Mouse (Mus musculus) left cerebral cortex, postnatal 4 days (tissue): ENCODE data around the gene Mga. TPM values are rescaled to one million over a fixed set of nuclear protein-coding genes. Genes with fewer than 3 reads are reported as not detected.
A peak's percentile ranks its signal among the peaks of the same experiment; 100 is the strongest.

ENCODE experiments used
- DNase-seq: peaks from one replicate; pipeline ENCODE4 v3.0.0-alpha.2; 2022
- intact Hi-C: fragments of 180-260 bp; cut with DNase I; formaldehyde crosslinking; loops from one replicate; pipeline ENCODE4 v1.15.1; 2025
- total RNA-seq, 2 experiments: library from RNA; stranded (reverse); gene quantifications; 2 replicates each; pipeline ENCODE4 v1.2.3; 2021

The Mga gene
- 10 to 100 TPM; 74.8 to 75.1 TPM for total RNA-seq

GRCm38 (mm10) chr2:119897090-119897732 is at the start of gene Mga:
Gene Mga, plus strand, starts transcription at chr2:119897228.
- peak; percentile 97 for DNase-seq
- intact Hi-C loops: no loop called here

GRCm38 (mm10) chr2:119853811-119854210 is 43.2 kb upstream of the Mga start:
- intact Hi-C loops: no loop called here
- DNase-seq: no peak

- intact Hi-C loops: no loop called here
- DNase-seq: no peak
Measured at GRCm38 (mm10) chr2:119855310-119855850, 41.6 kb upstream of the Mga start.

GRCm38 (mm10) chr2:119857341-119857740 is 39.7 kb upstream of the Mga start:
- no peak for DNase-seq
- intact Hi-C loops: no loop called here

- no peak for DNase-seq
Measured at GRCm38 (mm10) chr2:119864484-119864883, 32.5 kb upstream of the Mga start.

GRCm38 (mm10) chr2:119872371-119873104 is 24.5 kb upstream of the Mga start:
- DNase-seq: peak; percentile 88
- intact Hi-C loops: no loop called here

More at GRCm38 (mm10) chr2:119864484-119864883, 32.5 kb upstream of the Mga start:
- intact Hi-C loops: no loop called here

GRCm38 (mm10) chr2:119873105-119873464 is 23.9 kb upstream of the Mga start:
- DNase-seq: peak; percentile 97
- intact Hi-C loops: no loop called here

GRCm38 (mm10) chr2:119875981-119876380 is 21.0 kb upstream of the Mga start:
- no peak for DNase-seq
- intact Hi-C loops: no loop called here

GRCm38 (mm10) chr2:119887201-119887600 is 9.8 kb upstream of the Mga start:
- intact Hi-C loops: no loop called here
- DNase-seq: no peak

- intact Hi-C loops: no loop called here
- no peak for DNase-seq
Measured at GRCm38 (mm10) chr2:119896553-119897089, 407 bp upstream of the Mga start.

GRCm38 (mm10) chr2:119898141-119898594 is 1.1 kb downstream of the Mga start:
- DNase-seq: peak; percentile 34
- intact Hi-C loops: no loop called here

- DNase-seq: no peak
- intact Hi-C loops: loop anchor here (10.0 kb wide), 1 partner anchor 121 kb away; the partner anchor contains the start of gene Tyro3
Measured at GRCm38 (mm10) chr2:119916007-119916406, 19.0 kb downstream of the Mga start.

GRCm38 (mm10) chr2:119917631-119918369 is 20.8 kb downstream of the Mga start:
- DNase-seq: no peak
- intact Hi-C loops: loop anchor here (10.0 kb wide), 1 partner anchor 123 kb away; the partner anchor contains the start of gene Tyro3

GRCm38 (mm10) chr2:119970571-119970970 is 73.5 kb downstream of the Mga start:
- intact Hi-C loops: loop anchor here (5.0 kb wide), 1 partner anchor 37 kb away; no protein-coding TSS in a partner anchor
- peak; percentile 17 for DNase-seq

- intact Hi-C loops: loop anchor here (5.0 kb wide), 1 partner anchor 36 kb away; no protein-coding TSS in a partner anchor
Measured at GRCm38 (mm10) chr2:119971316-119971715, 74.3 kb downstream of the Mga start.

GRCm38 (mm10) chr2:119971837-119972536 is 75.0 kb downstream of the Mga start:
- DNase-seq: peak; percentile 97

More at GRCm38 (mm10) chr2:119971316-119971715, 74.3 kb downstream of the Mga start:
- DNase-seq: no peak

GRCm38 (mm10) chr2:119972537-119972879 is 75.5 kb downstream of the Mga start, which contains the start of gene Mapkbp1:
Gene Mapkbp1, plus strand, starts transcription at chr2:119972699.
- intact Hi-C loops: loop anchor here (5.0 kb wide), 1 partner anchor 35 kb away; no protein-coding TSS in a partner anchor
- DNase-seq: no peak

More at GRCm38 (mm10) chr2:119971837-119972536, 75.0 kb downstream of the Mga start:
- intact Hi-C loops: loop anchor here (5.0 kb wide), 1 partner anchor 35 kb away; no protein-coding TSS in a partner anchor

- intact Hi-C loops: no loop called here
- DNase-seq: no peak
Measured at GRCm38 (mm10) chr2:119980343-119980986, 83.4 kb downstream of the Mga start.

GRCm38 (mm10) chr2:119981631-119982030 is 84.6 kb downstream of the Mga start:
- intact Hi-C loops: no loop called here
- DNase-seq: no peak
